Mouse (Mus musculus): Measurements from ENCODE around the gene Med27. TPM values are rescaled to one million over a fixed set of nuclear protein-coding genes. Genes with fewer than 3 reads are reported as not detected.

Med27 gene
- polyA plus RNA-seq, 1 experiment from 2014 or later: 65.3 TPM

- no peak overlapping the region for H3K9ac ChIP-seq
- no peaks in the 10 kb centered on the region for H3K36me3 ChIP-seq
- peak overlapping the region; percentile 13; the same call in 1 of the 2 replicates for H3K27ac ChIP-seq
- 2% methylated on average over 16 of the region's 17 CpGs for WGBS
- H3K9me3 ChIP-seq (replicated peaks): no peaks in the 10 kb centered on the region
- H3K4me1 ChIP-seq: peaks cover 18% of the 10 kb centered on the region
- H3K4me2 ChIP-seq (replicated peaks): peak overlapping the region; percentile 17; the same call in 1 of the 2 replicates
- H3K27me3 ChIP-seq: peaks cover 3% of the 10 kb centered on the region; the same call in 1 of the 2 replicates
- H3K4me3 ChIP-seq: no peak overlapping the region
- peak; percentile 47; the same call in 1 of the 2 replicates for ATAC-seq (ENCODE audit: low FRiP score)
Measured at GRCm38 (mm10) chr2:29565570-29566433, 219.2 kb downstream of the Med27 start.

- H3K27me3 ChIP-seq: no peaks in the 10 kb centered on the region
- H3K4me1 ChIP-seq: peaks cover 37% of the 10 kb centered on the region
- H3K4me3 ChIP-seq: no peak overlapping the region
- no peaks in the 10 kb centered on the region for H3K36me3 ChIP-seq
- no peaks in the 10 kb centered on the region for H3K9me3 ChIP-seq (replicated peaks)
- no peak overlapping the region for H3K9ac ChIP-seq
- ATAC-seq (ENCODE audit: low FRiP score): no peak
- WGBS: 61% methylated on average over 9 of the region's 9 CpGs
- H3K4me2 ChIP-seq (replicated peaks): no peak overlapping the region
- no peak overlapping the region for H3K27ac ChIP-seq
Measured at GRCm38 (mm10) chr2:29571921-29572700, 225.5 kb downstream of the Med27 start.

- ATAC-seq (ENCODE audit: low FRiP score): no peak
- 24% methylated on average over 5 of the region's 5 CpGs for WGBS
- peak overlapping the region; percentile 41 for H3K27ac ChIP-seq
- H3K4me3 ChIP-seq: no peak overlapping the region
- H3K9ac ChIP-seq: no peak overlapping the region
- no peaks in the 10 kb centered on the region for H3K27me3 ChIP-seq
- no peaks in the 10 kb centered on the region for H3K36me3 ChIP-seq
- no peaks in the 10 kb centered on the region for H3K9me3 ChIP-seq (replicated peaks)
- peaks cover 37% of the 10 kb centered on the region for H3K4me1 ChIP-seq
- no peak overlapping the region for H3K4me2 ChIP-seq (replicated peaks)
Measured at GRCm38 (mm10) chr2:29572811-29573427, 226.3 kb downstream of the Med27 start.

- no peaks in the 10 kb centered on the region for H3K27me3 ChIP-seq
- 7% methylated on average over 5 of the region's 5 CpGs for WGBS
- peak overlapping the region; percentile 19 for H3K27ac ChIP-seq
- no peak overlapping the region for H3K4me3 ChIP-seq
- no peak overlapping the region for H3K4me2 ChIP-seq (replicated peaks)
- no peaks in the 10 kb centered on the region for H3K36me3 ChIP-seq
- no peaks in the 10 kb centered on the region for H3K9me3 ChIP-seq (replicated peaks)
- H3K4me1 ChIP-seq: peaks cover 37% of the 10 kb centered on the region
- ATAC-seq (ENCODE audit: low FRiP score): peak; percentile 18; the same call in 1 of the 2 replicates
- H3K9ac ChIP-seq: no peak overlapping the region
Measured at GRCm38 (mm10) chr2:29573591-29573990, 227.0 kb downstream of the Med27 start.

- Histone ChIP-seq H3K9me3 (replicated peaks) (no peaks in the 10 kb centered on the region), H3K27ac (peak overlapping the region; percentile 19), H3K4me3 (no peak overlapping the region), H3K4me1 (peaks cover 37% of the 10 kb centered on the region), H3K27me3 (no peaks in the 10 kb centered on the region), H3K4me2 (replicated peaks) (0 out of 2 replicates have a peak overlapping the region, but pooled peaks have one; percentile 15), H3K36me3 (no peaks in the 10 kb centered on the region), H3K9ac (no peak overlapping the region)
- ATAC-seq (ENCODE audit: low FRiP score): peak; percentile 38; the same call in 1 of the 2 replicates
- WGBS: 7% methylated on average over 11 of the region's 11 CpGs
Measured at GRCm38 (mm10) chr2:29574187-29574586, 227.6 kb downstream of the Med27 start.

Small RNAs within 50 kb of the gene (microRNA-seq; reads per million reads assigned to microRNA genes)
- not detected for gene Mir133c

Other genes starting within 250 kb of the Med27 start
- gene Setx, start 222.6 kb upstream of the Med27 start, polyA plus RNA-seq (2016; fragmentation: Nextera tagmentation; extraction: Ambion mirVana): 17.4 and 20.0 TPM in 2 replicates
- gene Ntng2, start 93.8 kb upstream of the Med27 start, polyA plus RNA-seq (2016; fragmentation: Nextera tagmentation; extraction: Ambion mirVana): 2.6 and 3.1 TPM in 2 replicates

All from hindbrain, embryonic 12.5 days (tissue).